Mouse (Mus musculus) testis, adult 2 months (tissue): Measurements from ENCODE around the gene Celsr1.

Experiments used
- CTCF ChIP-seq: fragments of 200-500 bp; IDR thresholded peaks from 2 replicates; pipeline ENCODE4 v1.5.1; 2012; ENCODE audit warnings: low read depth, mild to moderate bottlenecking, inconsistent platforms, low read length, moderate library complexity; ENCODE audit not compliant: control insufficient read depth, insufficient read depth, insufficient replicate concordance
- POLR2A ChIP-seq: fragments of 200-500 bp; IDR thresholded peaks from 2 replicates; pipeline ENCODE4 v1.6.1; 2012; ENCODE audit warnings: low read depth, mild to moderate bottlenecking, inconsistent platforms, low read length, moderate library complexity; ENCODE audit not compliant: control insufficient read depth

DNA sequence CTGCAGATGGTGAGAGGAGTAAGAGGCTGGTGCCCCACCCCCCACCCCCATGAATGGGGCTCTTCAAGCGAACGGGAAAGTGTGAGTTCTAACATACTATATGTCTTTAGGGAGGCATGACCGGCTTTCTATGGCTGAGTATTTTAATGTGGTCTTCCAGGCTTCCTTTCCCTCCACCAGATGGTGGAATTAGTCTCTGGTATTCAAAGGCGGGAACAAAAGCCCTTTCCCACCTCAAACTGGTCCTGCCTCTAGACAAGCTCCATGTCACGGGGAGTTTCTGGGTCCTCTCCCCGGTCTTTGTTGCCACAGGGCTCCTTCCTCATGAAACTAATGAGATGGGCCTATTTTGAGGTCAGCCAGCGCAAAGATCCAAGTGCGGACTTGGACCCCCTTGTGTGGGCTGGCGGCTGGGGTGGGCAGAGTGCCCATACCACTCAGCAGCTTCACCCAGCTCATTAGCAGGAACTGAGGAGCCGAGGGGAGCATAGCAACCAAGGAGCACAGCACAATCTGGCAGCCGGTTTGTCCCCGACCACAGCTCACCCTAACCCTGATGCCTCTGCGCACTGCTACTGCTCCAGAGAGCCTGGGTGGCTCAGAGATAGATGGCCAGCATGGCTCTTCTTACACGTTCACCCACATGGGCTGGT, 39.5 kb downstream of the Celsr1 start:
- TF ChIP-seq CTCF (no peak), POLR2A (no peak)
